Mouse (Mus musculus): Measurements from ENCODE around the gene 2510039O18Rik. TPM values are rescaled to one million over a fixed set of nuclear protein-coding genes. Genes with fewer than 3 reads are reported as not detected.
A peak's percentile ranks its signal among the peaks of the same experiment; 100 is the strongest.

The 2510039O18Rik gene
- total and polyA plus RNA-seq, 3 experiments: 48.3 to 59.9 TPM; not detected in 1

DNA sequence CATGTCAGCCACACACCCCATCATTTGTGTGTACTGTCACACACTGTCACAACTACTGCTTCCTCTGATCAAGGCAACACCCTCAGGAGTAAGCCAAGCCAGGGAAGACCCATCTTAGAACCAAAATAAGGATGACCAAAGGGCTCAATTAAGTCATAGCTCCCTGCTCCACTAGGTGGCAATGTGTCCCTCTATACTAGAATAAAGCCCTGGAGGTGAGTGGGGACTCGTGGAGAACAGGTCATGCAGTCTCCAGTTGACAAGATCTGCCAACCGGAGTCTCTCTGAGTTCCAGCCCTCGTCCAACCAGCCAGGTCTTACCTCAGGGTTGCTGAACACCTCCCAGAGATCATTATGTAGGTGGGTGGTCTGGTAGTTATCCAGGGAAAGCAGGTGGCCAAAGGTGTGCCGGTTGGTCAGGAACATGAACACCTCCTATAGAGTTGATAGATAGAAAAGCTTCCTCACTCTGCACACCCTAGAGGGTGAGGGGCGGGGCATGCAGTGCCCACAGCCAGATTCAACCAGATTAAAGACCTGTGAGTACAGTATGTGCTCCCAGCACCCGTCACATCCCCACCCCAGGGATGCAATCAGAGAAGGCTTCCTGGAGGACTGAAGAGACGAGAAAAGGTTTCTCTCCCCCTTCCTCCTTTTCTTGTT lies 22.1 kb upstream of the 2510039O18Rik start:
- Histone ChIP-seq H3K27me3 (ENCODE audit: control insufficient read depth in 1 of 2, insufficient read depth in 2 of 2, low read length in 2 of 2) (no peaks in the 10 kb centered on the region), H3K9ac (ENCODE audit: control insufficient read depth, low read depth, low read length, poor library complexity, severe bottlenecking) (no peak overlapping the region), H3K4me1 (ENCODE audit: control insufficient read depth in 1 of 2, insufficient read depth in 2 of 2, low read length in 2 of 2) (no peaks in the 10 kb centered on the region), H3K36me3 (ENCODE audit: control insufficient read depth in 1 of 2, insufficient read depth in 2 of 2, low read length in 2 of 2) (no peaks in the 10 kb centered on the region), H3K79me2 (ENCODE audit: control insufficient read depth, insufficient read depth, low read length, poor library complexity) (no peaks in the 10 kb centered on the region), H3K4me3 (ENCODE audit: control insufficient read depth in 1 of 2, insufficient read depth in 1 of 2, low read depth in 2 of 2, low read length in 2 of 2) (no peak overlapping the region), H3K9me3 (replicated peaks; ENCODE audit: insufficient read depth, low read length) (no peaks in the 10 kb centered on the region), H3K27ac (ENCODE audit: control insufficient read depth, low read depth, low read length) (no peak overlapping the region)
- DNase-seq (ENCODE audit: low read depth, low spot score): peak; percentile 67
- no peak for TF ChIP-seq UBTF (IDR thresholded peaks at IDR 0.05; ENCODE audit: borderline replicate concordance, insufficient read depth, low read depth, low read length)
- no peak for TF ChIP-seq GATA1 (IDR thresholded peaks at IDR 0.05; ENCODE audit: low read depth, low read length)
- no peak for TF ChIP-seq ELF1 (IDR thresholded peaks at IDR 0.05; ENCODE audit: low read depth, low read length)
- TF ChIP-seq MYC (IDR thresholded peaks at IDR 0.05; ENCODE audit: low read depth, low read length): no peak
- TF ChIP-seq EP300 (IDR thresholded peaks at IDR 0.05; ENCODE audit: low read depth in 1 of 2, low read length in 2 of 2): no peak
- TF ChIP-seq CTCF (IDR thresholded peaks at IDR 0.05 in 2 of 3, conservative IDR thresholded peaks at IDR 0.05 in 1 of 3; ENCODE audit: control insufficient read depth in 1 of 3, insufficient read depth in 1 of 3, low read depth in 2 of 3, low read length in 3 of 3, poor library complexity in 1 of 3, severe bottlenecking in 1 of 3): peak; percentile 35 to 74 (median 67); a peak in 5 of 6 replicates
- peak; percentile 25; the same call in 1 of the 2 replicates for TF ChIP-seq SMC3 (IDR thresholded peaks at IDR 0.05; ENCODE audit: low read depth, low read length)
- peak; percentile 50 for TF ChIP-seq RAD21 (IDR thresholded peaks at IDR 0.05; ENCODE audit: low read depth, low read length)
- TF ChIP-seq HCFC1 (IDR thresholded peaks at IDR 0.05; ENCODE audit: low read depth, low read length): no peak
- no peak for TF ChIP-seq GABPA (IDR thresholded peaks at IDR 0.05; ENCODE audit: low read depth, low read length)
- TF ChIP-seq POLR2A (IDR thresholded peaks at IDR 0.05; ENCODE audit: control insufficient read depth in 1 of 2, insufficient read depth in 1 of 2, low read depth in 1 of 2, low read length in 2 of 2, poor library complexity in 1 of 2): no peak

- Histone ChIP-seq H3K36me3 (ENCODE audit: control insufficient read depth in 1 of 2, insufficient read depth in 2 of 2, low read length in 2 of 2) (no peaks in the 10 kb centered on the region), H3K27ac (ENCODE audit: control insufficient read depth, low read depth, low read length) (no peak overlapping the region), H3K27me3 (ENCODE audit: control insufficient read depth in 1 of 2, insufficient read depth in 2 of 2, low read length in 2 of 2) (no peaks in the 10 kb centered on the region), H3K9ac (ENCODE audit: control insufficient read depth, low read depth, low read length, poor library complexity, severe bottlenecking) (no peak overlapping the region), H3K4me3 (ENCODE audit: control insufficient read depth in 1 of 2, insufficient read depth in 1 of 2, low read depth in 2 of 2, low read length in 2 of 2) (no peak overlapping the region), H3K79me2 (ENCODE audit: control insufficient read depth, insufficient read depth, low read length, poor library complexity) (no peaks in the 10 kb centered on the region), H3K4me1 (ENCODE audit: control insufficient read depth in 1 of 2, insufficient read depth in 2 of 2, low read length in 2 of 2) (no peaks in the 10 kb centered on the region), H3K9me3 (replicated peaks; ENCODE audit: insufficient read depth, low read length) (no peaks in the 10 kb centered on the region)
- no peak for TF ChIP-seq JUND (IDR thresholded peaks at IDR 0.05; ENCODE audit: low read depth, low read length)
- no peak for TF ChIP-seq POLR2A (IDR thresholded peaks at IDR 0.05; ENCODE audit: control insufficient read depth in 1 of 2, insufficient read depth in 1 of 2, low read depth in 1 of 2, low read length in 2 of 2, poor library complexity in 1 of 2)
- TF ChIP-seq NRF1 (IDR thresholded peaks at IDR 0.05; ENCODE audit: insufficient read depth, low read depth, low read length, poor library complexity, severe bottlenecking): no peak
- DNase-seq (ENCODE audit: low read depth, low spot score): no peak
Observed at GRCm38 (mm10) chr4:147920973-147921372, 19.7 kb upstream of the 2510039O18Rik start.

GRCm38 (mm10) chr4:147922341-147922740 lies 18.4 kb upstream of the 2510039O18Rik start:
- H3K27ac ChIP-seq (ENCODE audit: control insufficient read depth, low read depth, low read length): no peak overlapping the region

More at GRCm38 (mm10) chr4:147922341-147922740, 18.4 kb upstream of the 2510039O18Rik start:
- Histone ChIP-seq H3K9ac (ENCODE audit: control insufficient read depth, low read depth, low read length, poor library complexity, severe bottlenecking) (no peak overlapping the region), H3K4me3 (ENCODE audit: control insufficient read depth in 1 of 2, insufficient read depth in 1 of 2, low read depth in 2 of 2, low read length in 2 of 2) (no peak overlapping the region), H3K79me2 (ENCODE audit: control insufficient read depth, insufficient read depth, low read length, poor library complexity) (no peaks in the 10 kb centered on the region), H3K36me3 (ENCODE audit: control insufficient read depth in 1 of 2, insufficient read depth in 2 of 2, low read length in 2 of 2) (no peaks in the 10 kb centered on the region), H3K27me3 (ENCODE audit: control insufficient read depth in 1 of 2, insufficient read depth in 2 of 2, low read length in 2 of 2) (no peaks in the 10 kb centered on the region), H3K9me3 (replicated peaks; ENCODE audit: insufficient read depth, low read length) (no peaks in the 10 kb centered on the region), H3K4me1 (ENCODE audit: control insufficient read depth in 1 of 2, insufficient read depth in 2 of 2, low read length in 2 of 2) (no peaks in the 10 kb centered on the region)
- DNase-seq (ENCODE audit: low read depth, low spot score): no peak
- TF ChIP-seq MAZ (IDR thresholded peaks at IDR 0.05; ENCODE audit: low read depth, low read length) (no peak), E2F4 (IDR thresholded peaks at IDR 0.05; ENCODE audit: borderline replicate concordance, low read depth, low read length) (no peak), USF1 (IDR thresholded peaks at IDR 0.05; ENCODE audit: low read depth, low read length) (no peak), CHD2 (IDR thresholded peaks at IDR 0.05; ENCODE audit: low read length) (no peak), GATA1 (IDR thresholded peaks at IDR 0.05; ENCODE audit: low read depth, low read length) (no peak), EP300 (IDR thresholded peaks at IDR 0.05; ENCODE audit: low read depth in 1 of 2, low read length in 2 of 2) (no peak), RAD21 (IDR thresholded peaks at IDR 0.05; ENCODE audit: low read depth, low read length) (no peak), ELF1 (IDR thresholded peaks at IDR 0.05; ENCODE audit: low read depth, low read length) (no peak), POLR2AphosphoS5 (IDR thresholded peaks at IDR 0.05; ENCODE audit: borderline replicate concordance, low read depth, low read length) (no peak)
